ENCODE assay signal across 21 mouse cellular contexts in the genomic region with DNA sequence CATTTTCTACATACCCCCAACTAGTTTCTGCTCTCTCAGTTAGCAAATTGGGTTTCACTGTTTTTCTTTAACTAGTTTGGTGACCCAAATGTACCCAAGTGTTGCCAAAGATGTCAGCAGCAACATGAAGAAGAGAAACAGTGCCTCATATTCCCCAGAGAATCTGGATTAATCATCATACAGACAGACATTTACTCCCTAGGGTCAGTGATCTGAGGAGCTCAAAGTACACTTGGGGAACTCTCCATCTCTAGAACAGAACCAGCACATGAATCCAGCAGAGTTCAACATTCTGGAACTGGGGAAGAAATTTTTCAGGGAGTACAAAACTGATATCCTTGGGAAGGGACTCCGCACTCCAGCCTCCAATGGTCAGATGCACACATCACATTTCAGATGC.
"Had no signal": no experiment of that assay in that cellular context is flagged by ENCODE, and none has a peak within 500 bp of the region (broad histone marks: within the 10 kb centered on the region; RNA-seq: fewer than 3 reads in every experiment).

No protein-coding gene starts in this region.

- H3K4me2 ChIP-seq: liver, embryonic 11.5 days; liver, embryonic 15.5 days; lung, embryonic 15.5 days; midbrain, embryonic 13.5 days; stomach, embryonic 15.5 days had no signal

- DNase-seq: layer of hippocampus, postnatal 36 days; lung, adult 18-20 months; lung, postnatal 10 days; lung, postnatal 36 days; retina, postnatal 1 day; right cerebral cortex, postnatal 25 days; spleen, adult 18-20 months; thymus, postnatal 25 days had no signal

- H3K9ac ChIP-seq: liver, embryonic 15.5 days; lung, embryonic 15.5 days; midbrain, embryonic 13.5 days; stomach, embryonic 15.5 days had no signal

- H3K4me3 ChIP-seq: left cerebral cortex, adult 2 months; liver, embryonic 15.5 days; lung, embryonic 15.5 days; megakaryocyte, embryonic 14.5 days; midbrain, embryonic 10.5 days; midbrain, embryonic 13.5 days; myocyte; stomach, embryonic 15.5 days had no signal

- H3K9me3 ChIP-seq: liver, embryonic 15.5 days; lung, embryonic 15.5 days; megakaryocyte, embryonic 14.5 days; midbrain, embryonic 10.5 days; midbrain, embryonic 13.5 days; stomach, embryonic 15.5 days had no signal

- H3K4me1 ChIP-seq: liver, embryonic 15.5 days; megakaryocyte, embryonic 14.5 days; midbrain, embryonic 10.5 days; midbrain, embryonic 13.5 days; stomach, embryonic 15.5 days had no signal

- H3K27ac ChIP-seq: hindbrain, postnatal 0 days; left cerebral cortex, adult 2 months; liver, embryonic 15.5 days; lung, embryonic 15.5 days; midbrain, embryonic 10.5 days; midbrain, embryonic 13.5 days; stomach, embryonic 15.5 days had no signal

- H3K27me3 ChIP-seq: liver, embryonic 15.5 days; lung, embryonic 15.5 days; megakaryocyte, embryonic 14.5 days; midbrain, embryonic 13.5 days; stomach, embryonic 15.5 days had no signal

- H3K36me3 ChIP-seq: liver, embryonic 15.5 days; lung, embryonic 15.5 days; midbrain, embryonic 10.5 days; midbrain, embryonic 13.5 days; stomach, embryonic 15.5 days had no signal

- ATAC-seq: hindbrain, postnatal 0 days; inflammation-experienced regulatory T-cells, adult 6 months; intestine, embryonic 16.5 days; midbrain, embryonic 13.5 days; midbrain, embryonic 16.5 days had no signal
